Mouse (Mus musculus): ENCODE data around the gene C1qtnf9. TPM values are rescaled to one million over a fixed set of nuclear protein-coding genes. Genes with fewer than 3 reads are reported as not detected.
A peak's percentile ranks its signal among the peaks of the same experiment; 100 is the strongest.

C1qtnf9 gene
- polyA plus RNA-seq, 1 experiment from 2014 or later = not detected

- no peaks in the 10 kb centered on the region for H3K9me3 ChIP-seq (replicated peaks; ENCODE audit: control insufficient read depth, low read length)
- H3K4me3 ChIP-seq (ENCODE audit: low read depth, low read length) = no peak overlapping the region
- DNase-seq (ENCODE audit: low spot score) = no peak
- H3K27ac ChIP-seq (ENCODE audit: low read depth, low read length) = no peak overlapping the region
- no peaks in the 10 kb centered on the region for H3K4me1 ChIP-seq (ENCODE audit: control insufficient read depth, insufficient read depth, low read length)
- no peak overlapping the region for H3K9ac ChIP-seq (ENCODE audit: low read length)
- no peak for ATAC-seq
- 86% methylated on average over 4 of the region's 4 CpGs for WGBS
- no peaks in the 10 kb centered on the region for H3K27me3 ChIP-seq (replicated peaks; ENCODE audit: control insufficient read depth, insufficient read depth, low read length)
- H3K4me2 ChIP-seq (ENCODE audit: low read length) = no peak overlapping the region
- peaks cover 32% of the 10 kb centered on the region for H3K36me3 ChIP-seq (ENCODE audit: control insufficient read depth, insufficient read depth, low read length)
Observed at GRCm38 (mm10) chr14:60764526-60764925, 3.4 kb upstream of the C1qtnf9 start.

DNA sequence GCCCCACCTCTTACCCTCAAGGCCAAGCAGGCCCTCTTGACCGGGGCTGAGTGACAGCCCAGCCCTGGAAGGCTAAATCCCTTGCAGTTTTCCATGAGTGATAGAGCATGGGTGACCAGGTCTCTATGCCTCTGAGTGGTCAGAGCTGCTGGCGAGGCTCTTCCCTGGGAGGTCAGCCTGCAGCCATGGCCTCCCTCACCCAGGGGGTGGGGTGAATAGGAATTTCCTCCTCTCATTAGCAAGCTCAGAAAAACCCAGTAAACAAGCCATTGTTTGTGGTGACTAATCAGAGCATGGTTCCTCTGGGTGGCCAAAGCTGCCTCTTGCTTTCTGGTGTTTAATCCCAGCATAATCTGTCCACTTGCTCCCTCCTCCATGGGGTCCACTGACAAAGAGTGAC lies 2.9 kb upstream of the C1qtnf9 start:
- Histone ChIP-seq H3K36me3 (ENCODE audit: control insufficient read depth, insufficient read depth, low read length) (peaks cover 30% of the 10 kb centered on the region), H3K4me3 (ENCODE audit: low read depth, low read length) (no peak overlapping the region), H3K4me1 (ENCODE audit: control insufficient read depth, insufficient read depth, low read length) (no peaks in the 10 kb centered on the region), H3K9me3 (replicated peaks; ENCODE audit: control insufficient read depth, low read length) (no peaks in the 10 kb centered on the region), H3K27ac (ENCODE audit: low read depth, low read length) (no peak overlapping the region), H3K4me2 (ENCODE audit: low read length) (no peak overlapping the region), H3K27me3 (replicated peaks; ENCODE audit: control insufficient read depth, insufficient read depth, low read length) (no peaks in the 10 kb centered on the region), H3K9ac (ENCODE audit: low read length) (no peak overlapping the region)
- DNase-seq (ENCODE audit: low spot score) (no peak), ATAC-seq (no peak)
- 45% methylated on average over 2 of the region's 2 CpGs for WGBS

- Histone ChIP-seq H3K36me3 (ENCODE audit: control insufficient read depth, insufficient read depth, low read length) (no peaks in the 10 kb centered on the region), H3K9ac (ENCODE audit: low read length) (no peak overlapping the region), H3K27ac (ENCODE audit: low read depth, low read length) (no peak overlapping the region), H3K4me3 (ENCODE audit: low read depth, low read length) (no peak overlapping the region), H3K4me2 (ENCODE audit: low read length) (no peak overlapping the region), H3K9me3 (replicated peaks; ENCODE audit: control insufficient read depth, low read length) (no peaks in the 10 kb centered on the region), H3K27me3 (replicated peaks; ENCODE audit: control insufficient read depth, insufficient read depth, low read length) (no peaks in the 10 kb centered on the region), H3K4me1 (ENCODE audit: control insufficient read depth, insufficient read depth, low read length) (no peaks in the 10 kb centered on the region)
- WGBS = 50% methylated on average over 6 of the region's 6 CpGs
- DNase-seq (ENCODE audit: low spot score) = peak; percentile 41
- no peak for ATAC-seq
Observed at GRCm38 (mm10) chr14:60769340-60769739, 1.4 kb downstream of the C1qtnf9 start.

GRCm38 (mm10) chr14:60770594-60770993 lies 2.7 kb downstream of the C1qtnf9 start:
- no peak overlapping the region for H3K4me2 ChIP-seq (ENCODE audit: low read length)
- H3K9me3 ChIP-seq (replicated peaks; ENCODE audit: control insufficient read depth, low read length) = no peaks in the 10 kb centered on the region
- no peak overlapping the region for H3K4me3 ChIP-seq (ENCODE audit: low read depth, low read length)
- WGBS = 75% methylated on average over 6 of the region's 6 CpGs
- H3K36me3 ChIP-seq (ENCODE audit: control insufficient read depth, insufficient read depth, low read length) = no peaks in the 10 kb centered on the region
- no peak overlapping the region for H3K9ac ChIP-seq (ENCODE audit: low read length)
- H3K27ac ChIP-seq (ENCODE audit: low read depth, low read length) = no peak overlapping the region
- no peaks in the 10 kb centered on the region for H3K4me1 ChIP-seq (ENCODE audit: control insufficient read depth, insufficient read depth, low read length)
- DNase-seq (ENCODE audit: low spot score) (no peak), ATAC-seq (no peak; the same call in none of the 2 replicates)
- no peaks in the 10 kb centered on the region for H3K27me3 ChIP-seq (replicated peaks; ENCODE audit: control insufficient read depth, insufficient read depth, low read length)

DNA sequence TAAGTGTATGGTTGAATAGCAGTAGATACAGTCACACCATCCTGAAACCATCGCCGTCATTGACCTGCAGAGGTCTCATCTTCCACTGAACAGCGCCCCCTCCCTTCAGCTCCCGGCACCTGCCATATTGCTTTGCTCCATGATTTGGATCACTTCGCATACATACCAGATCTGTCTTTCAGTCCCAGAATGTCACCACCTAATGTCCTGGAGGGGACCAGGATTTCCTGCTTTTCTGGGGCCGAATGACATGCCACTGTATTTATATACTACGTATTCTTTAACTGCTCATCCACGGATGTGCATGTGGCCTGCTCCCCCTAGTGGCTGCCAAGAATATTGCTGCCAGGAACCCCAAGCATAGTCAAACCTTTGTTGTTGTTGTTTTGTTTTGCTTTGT lies 3.1 kb downstream of the C1qtnf9 start:
- H3K27ac ChIP-seq (ENCODE audit: low read depth, low read length) = no peak overlapping the region
- H3K4me3 ChIP-seq (ENCODE audit: low read depth, low read length) = peak overlapping the region; percentile 13
- no peaks in the 10 kb centered on the region for H3K27me3 ChIP-seq (replicated peaks; ENCODE audit: control insufficient read depth, insufficient read depth, low read length)
- H3K4me1 ChIP-seq (ENCODE audit: control insufficient read depth, insufficient read depth, low read length) = no peaks in the 10 kb centered on the region
- peak; percentile 86 for DNase-seq (ENCODE audit: low spot score)
- 4% methylated on average over 8 of the region's 8 CpGs for WGBS
- no peaks in the 10 kb centered on the region for H3K9me3 ChIP-seq (replicated peaks; ENCODE audit: control insufficient read depth, low read length)
- H3K4me2 ChIP-seq (ENCODE audit: low read length) = peak overlapping the region; percentile 36
- H3K36me3 ChIP-seq (ENCODE audit: control insufficient read depth, insufficient read depth, low read length) = no peaks in the 10 kb centered on the region
- H3K9ac ChIP-seq (ENCODE audit: low read length) = no peak overlapping the region
- ATAC-seq = peak; percentile 86

- Histone ChIP-seq H3K4me3 (ENCODE audit: low read depth, low read length) (no peak overlapping the region), H3K27me3 (replicated peaks; ENCODE audit: control insufficient read depth, insufficient read depth, low read length) (no peaks in the 10 kb centered on the region), H3K4me1 (ENCODE audit: control insufficient read depth, insufficient read depth, low read length) (no peaks in the 10 kb centered on the region), H3K27ac (ENCODE audit: low read depth, low read length) (no peak overlapping the region), H3K9ac (ENCODE audit: low read length) (no peak overlapping the region), H3K9me3 (replicated peaks; ENCODE audit: control insufficient read depth, low read length) (no peaks in the 10 kb centered on the region), H3K4me2 (ENCODE audit: low read length) (no peak overlapping the region), H3K36me3 (ENCODE audit: control insufficient read depth, insufficient read depth, low read length) (no peaks in the 10 kb centered on the region)
- 85% methylated on average over 2 of the region's 2 CpGs for WGBS
- ATAC-seq (no peak), DNase-seq (ENCODE audit: low spot score) (no peak)
Observed at GRCm38 (mm10) chr14:60773476-60773875, 5.5 kb downstream of the C1qtnf9 start.

GRCm38 (mm10) chr14:60776521-60776920 lies 8.6 kb downstream of the C1qtnf9 start:
- H3K27me3 ChIP-seq (replicated peaks; ENCODE audit: control insufficient read depth, insufficient read depth, low read length) = no peaks in the 10 kb centered on the region
- no peak overlapping the region for H3K4me3 ChIP-seq (ENCODE audit: low read depth, low read length)
- DNase-seq (ENCODE audit: low spot score) (no peak), ATAC-seq (no peak)
- no peaks in the 10 kb centered on the region for H3K36me3 ChIP-seq (ENCODE audit: control insufficient read depth, insufficient read depth, low read length)
- no peaks in the 10 kb centered on the region for H3K9me3 ChIP-seq (replicated peaks; ENCODE audit: control insufficient read depth, low read length)
- H3K4me1 ChIP-seq (ENCODE audit: control insufficient read depth, insufficient read depth, low read length) = no peaks in the 10 kb centered on the region
- no peak overlapping the region for H3K9ac ChIP-seq (ENCODE audit: low read length)
- no peak overlapping the region for H3K4me2 ChIP-seq (ENCODE audit: low read length)
- WGBS = 86% methylated on average over 8 of the region's 8 CpGs
- H3K27ac ChIP-seq (ENCODE audit: low read depth, low read length) = no peak overlapping the region

DNA sequence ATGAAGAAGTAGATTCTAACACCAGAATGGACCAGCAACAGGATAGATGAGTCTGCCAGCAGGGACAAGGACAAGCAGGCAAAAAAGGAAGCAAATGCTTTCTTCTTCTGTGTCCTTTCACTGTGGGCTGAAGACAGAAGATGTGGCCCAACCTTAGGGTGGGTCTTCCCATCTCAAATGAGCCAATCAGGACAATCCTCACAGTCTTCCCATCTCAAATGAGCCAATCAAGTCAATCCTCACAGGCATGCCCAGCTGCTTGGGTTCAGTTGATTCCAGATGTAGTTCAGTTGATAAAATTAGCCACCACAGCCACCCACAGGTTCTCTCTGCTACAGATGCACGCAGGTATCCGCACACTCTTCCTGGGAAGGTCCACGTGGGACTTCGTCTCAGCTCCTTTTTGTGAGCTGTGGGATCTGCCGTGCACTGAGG lies 9.6 kb downstream of the C1qtnf9 start:
- H3K4me2 ChIP-seq (ENCODE audit: low read length) = no peak overlapping the region
- H3K27me3 ChIP-seq (replicated peaks; ENCODE audit: control insufficient read depth, insufficient read depth, low read length) = no peaks in the 10 kb centered on the region
- no peak for ATAC-seq
- H3K4me1 ChIP-seq (ENCODE audit: control insufficient read depth, insufficient read depth, low read length) = no peaks in the 10 kb centered on the region
- no peak overlapping the region for H3K27ac ChIP-seq (ENCODE audit: low read depth, low read length)
- no peaks in the 10 kb centered on the region for H3K9me3 ChIP-seq (replicated peaks; ENCODE audit: control insufficient read depth, low read length)
- DNase-seq (ENCODE audit: low spot score) = no peak
- no peak overlapping the region for H3K9ac ChIP-seq (ENCODE audit: low read length)
- H3K36me3 ChIP-seq (ENCODE audit: control insufficient read depth, insufficient read depth, low read length) = no peaks in the 10 kb centered on the region
- WGBS = 89% methylated on average over 5 of the region's 5 CpGs
- H3K4me3 ChIP-seq (ENCODE audit: low read depth, low read length) = no peak overlapping the region

DNA sequence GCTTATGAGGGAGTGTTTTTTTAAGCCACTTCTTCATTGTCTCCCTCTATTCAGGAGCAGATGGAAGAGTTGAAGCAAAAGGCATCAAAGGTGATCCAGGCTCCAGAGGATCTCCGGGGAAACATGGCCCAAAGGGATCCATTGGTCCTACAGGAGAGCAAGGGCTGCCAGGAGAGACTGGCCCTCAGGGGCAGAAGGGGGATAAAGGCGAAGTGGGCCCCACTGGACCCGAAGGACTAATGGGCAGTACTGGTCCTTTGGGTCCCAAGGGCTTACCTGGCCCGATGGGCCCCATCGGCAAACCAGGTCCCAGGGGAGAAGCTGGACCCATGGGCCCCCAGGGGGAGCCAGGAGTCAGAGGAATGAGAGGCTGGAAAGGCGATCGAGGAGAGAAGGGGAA lies 11.3 kb downstream of the C1qtnf9 start:
- Histone ChIP-seq H3K27ac (ENCODE audit: low read depth, low read length) (no peak overlapping the region), H3K9me3 (replicated peaks; ENCODE audit: control insufficient read depth, low read length) (no peaks in the 10 kb centered on the region), H3K4me3 (ENCODE audit: low read depth, low read length) (no peak overlapping the region), H3K27me3 (replicated peaks; ENCODE audit: control insufficient read depth, insufficient read depth, low read length) (no peaks in the 10 kb centered on the region), H3K36me3 (ENCODE audit: control insufficient read depth, insufficient read depth, low read length) (no peaks in the 10 kb centered on the region), H3K4me1 (ENCODE audit: control insufficient read depth, insufficient read depth, low read length) (no peaks in the 10 kb centered on the region), H3K4me2 (ENCODE audit: low read length) (no peak overlapping the region), H3K9ac (ENCODE audit: low read length) (no peak overlapping the region)
- 96% methylated on average over 7 of the region's 7 CpGs for WGBS
- DNase-seq (ENCODE audit: low spot score) (no peak), ATAC-seq (no peak)
